Mouse (Mus musculus): ENCODE results near the gene Cldn9. TPM values are rescaled to one million over a fixed set of nuclear protein-coding genes. Genes with fewer than 3 reads are reported as not detected.

The Cldn9 gene
- polyA plus RNA-seq (2014; fragmentation: Illumina TruSeq; extraction: RNeasy Lipid Tissue Mini Kit (QIAGEN cat#74804); ENCODE audit: low read depth, low replicate concordance), result not detected

DNA sequence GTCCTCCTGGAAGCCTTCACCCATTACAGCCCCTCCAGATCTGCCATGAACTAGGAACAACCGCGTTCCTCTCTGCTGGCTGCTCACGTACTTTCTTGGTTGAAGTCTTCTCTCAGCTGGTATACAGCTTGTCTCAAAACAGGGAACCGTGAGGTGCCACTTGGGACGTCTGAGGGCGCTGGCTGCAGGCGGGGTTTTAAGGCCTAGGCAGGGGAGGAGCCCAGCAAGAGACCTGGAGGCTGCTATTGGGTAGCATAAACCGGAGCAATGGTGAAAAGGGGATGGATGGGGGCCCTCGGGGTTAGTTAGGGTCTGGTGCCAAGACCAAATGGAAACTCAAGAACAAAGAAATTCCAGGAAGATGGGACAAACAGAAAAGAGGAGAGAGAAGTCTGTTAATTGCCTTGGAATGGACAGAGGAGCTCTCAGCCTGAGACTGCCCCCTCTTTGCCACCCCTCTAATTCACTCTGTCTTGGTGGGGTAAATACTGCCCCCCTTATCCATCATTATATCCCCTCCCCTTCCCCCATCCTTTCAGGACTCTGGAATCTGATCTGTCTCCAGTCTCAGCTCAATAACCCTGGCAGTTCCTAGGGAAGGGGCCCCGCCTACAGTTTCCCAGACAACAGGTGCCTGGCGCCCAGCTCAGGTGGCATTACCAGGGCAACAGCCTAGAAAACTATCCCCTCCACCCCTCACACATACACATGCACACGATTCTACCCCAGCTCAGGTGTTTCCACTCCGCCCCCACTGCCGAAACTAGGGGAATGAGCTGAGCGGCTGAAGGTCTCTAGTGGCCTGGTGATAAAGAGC is at the start of gene Cldn9:
TSS of gene Cldn9 (minus strand) at position 171 of the 817 bp plus-strand sequence.

GRCm38 (mm10) chr17:23725999-23726757 is 42.4 kb upstream of the Cldn9 start, which contains the start of gene Pkmyt1:
TSS of gene Pkmyt1 (plus strand) at chr17:23726336.

DNA sequence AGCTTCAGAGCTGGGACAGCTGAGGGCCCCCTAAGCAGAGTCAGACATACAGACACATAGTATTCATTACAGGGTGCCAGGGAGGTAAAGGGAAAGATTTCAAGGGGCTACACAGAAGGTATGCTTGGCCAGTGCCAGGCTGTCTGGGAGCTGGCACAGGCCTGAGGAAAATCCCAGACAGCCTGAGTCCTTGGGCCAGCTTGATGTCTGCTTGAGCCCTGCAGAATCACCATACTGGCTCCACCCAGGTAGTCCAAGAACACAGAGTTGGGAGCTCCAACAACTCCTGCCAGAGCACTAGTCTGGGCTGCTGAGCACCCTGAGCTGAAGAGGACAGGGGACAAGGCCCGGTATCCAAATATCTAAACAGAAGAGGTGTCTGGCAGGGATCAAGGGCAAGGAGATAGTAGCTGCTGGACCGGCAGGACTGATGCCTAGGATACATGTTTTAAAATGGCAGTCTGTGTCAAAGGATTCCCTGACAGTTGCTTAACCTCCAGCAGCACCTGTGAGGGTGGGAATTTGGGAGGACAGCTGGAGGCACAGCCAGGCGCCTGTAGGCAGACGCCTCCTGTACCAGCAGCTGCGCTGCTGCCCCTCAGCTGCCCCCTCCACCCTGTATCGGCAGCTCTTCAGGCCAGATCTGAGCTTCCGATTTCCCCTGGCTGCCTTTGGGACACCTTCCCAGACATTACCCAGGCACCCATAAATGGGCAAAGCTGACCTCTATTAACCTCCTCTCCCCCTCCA is 38.7 kb upstream of the Cldn9 start, which contains the start of gene 1520401A03Rik:
TSS of gene 1520401A03Rik (minus strand) at position 408 of the 750 bp plus-strand sequence.

GRCm38 (mm10) chr17:23679127-23679835 is 4.5 kb downstream of the Cldn9 start, which contains the start of gene Cldn6:
TSS of gene Cldn6 (plus strand) at chr17:23679249.

DNA sequence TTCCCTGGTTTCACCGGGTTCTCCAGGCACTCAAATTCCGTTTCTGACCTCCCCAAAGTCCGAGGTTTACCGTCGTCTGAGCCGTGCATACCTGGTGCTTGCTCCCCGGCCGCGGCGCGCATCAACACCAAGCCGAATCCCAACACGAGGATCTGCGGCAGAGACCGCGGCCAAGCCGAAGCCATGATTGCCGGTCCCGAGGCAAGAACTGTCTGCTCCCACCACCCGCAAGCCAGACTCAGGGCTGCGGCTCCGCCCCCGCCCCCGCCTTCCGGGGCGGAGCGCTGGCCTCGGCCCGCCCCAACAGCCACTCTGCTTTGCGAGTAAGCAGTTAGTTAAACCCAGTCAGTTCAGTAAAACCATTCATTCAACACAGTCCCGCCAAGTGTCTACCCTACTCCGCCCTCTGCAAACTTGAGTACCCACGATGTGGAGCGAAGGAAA is 6.6 kb downstream of the Cldn9 start, which contains the start of gene Tnfrsf12a:
TSS of gene Tnfrsf12a (minus strand) at position 233 of the 444 bp plus-strand sequence.

DNA sequence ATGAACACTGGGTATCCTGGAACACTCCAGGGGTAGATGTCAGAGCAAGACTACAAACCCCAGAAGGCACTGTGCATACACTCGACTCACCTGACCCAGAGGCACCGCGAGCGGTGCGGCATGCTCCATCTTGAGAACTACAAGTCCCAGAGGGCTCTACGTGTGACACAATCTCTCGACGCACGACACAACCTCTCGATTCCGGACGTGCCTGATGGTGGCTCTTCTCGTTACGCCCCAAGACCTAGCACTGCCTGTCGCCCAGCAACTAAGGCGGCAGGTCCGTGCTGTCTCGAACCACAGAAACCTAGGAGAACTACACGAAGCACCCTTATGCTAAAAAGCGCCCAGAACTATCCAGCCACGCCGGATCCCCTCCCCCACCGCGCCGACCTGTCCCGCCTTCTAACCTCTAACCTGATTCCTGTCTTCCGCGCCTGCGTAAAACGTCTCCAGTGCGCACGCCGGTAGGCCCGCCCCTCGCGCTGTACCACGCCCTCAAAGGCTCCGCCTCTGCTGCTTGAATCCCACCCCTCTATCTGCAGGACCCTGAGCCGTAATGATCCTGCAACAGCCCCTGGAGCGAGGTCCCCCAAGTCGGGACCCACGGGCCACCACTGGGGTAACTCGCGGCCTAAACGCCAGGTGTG is 10.3 kb downstream of the Cldn9 start, which contains the start of the genes Hcfc1r1 and Thoc6:
TSS of gene Hcfc1r1 (plus strand) at position 173 of the 650 bp plus-strand sequence.
TSS of gene Thoc6 (minus strand) at position 459 of the 650 bp plus-strand sequence.

GRCm38 (mm10) chr17:23660117-23660875 is 23.5 kb downstream of the Cldn9 start, which contains the start of gene Bicdl2:
TSS of gene Bicdl2 (plus strand) at chr17:23660506.

GRCm38 (mm10) chr17:23644613-23645495 is 39.0 kb downstream of the Cldn9 start, which contains the start of gene Mmp25:
TSS of gene Mmp25 (minus strand) at chr17:23645277.

Other genes starting within 250 kb of the Cldn9 start
- not detected for gene Vmn2r117, start 204.3 kb downstream of the Cldn9 start, polyA plus RNA-seq (2014; fragmentation: Illumina TruSeq; extraction: RNeasy Lipid Tissue Mini Kit (QIAGEN cat#74804); ENCODE audit: low read depth, low replicate concordance)
- 0.70 TPM for gene Zfp213, start 119.8 kb downstream of the Cldn9 start, polyA plus RNA-seq (2014; fragmentation: Illumina TruSeq; extraction: RNeasy Lipid Tissue Mini Kit (QIAGEN cat#74804); ENCODE audit: low read depth, low replicate concordance)
- gene Zfp13, start 84.5 kb downstream of the Cldn9 start, polyA plus RNA-seq (2014; fragmentation: Illumina TruSeq; extraction: RNeasy Lipid Tissue Mini Kit (QIAGEN cat#74804); ENCODE audit: low read depth, low replicate concordance), result not detected
- gene Zscan10, start 83.2 kb downstream of the Cldn9 start, polyA plus RNA-seq (2014; fragmentation: Illumina TruSeq; extraction: RNeasy Lipid Tissue Mini Kit (QIAGEN cat#74804); ENCODE audit: low read depth, low replicate concordance), result not detected
- gene Mmp25, start 38.7 kb downstream of the Cldn9 start, polyA plus RNA-seq (2014; fragmentation: Illumina TruSeq; extraction: RNeasy Lipid Tissue Mini Kit (QIAGEN cat#74804); ENCODE audit: low read depth, low replicate concordance), result not detected
- gene Bicdl2, start 23.5 kb downstream of the Cldn9 start, polyA plus RNA-seq (2014; fragmentation: Illumina TruSeq; extraction: RNeasy Lipid Tissue Mini Kit (QIAGEN cat#74804); ENCODE audit: low read depth, low replicate concordance), result not detected
- gene Hcfc1r1, start 10.4 kb downstream of the Cldn9 start, polyA plus RNA-seq (2014; fragmentation: Illumina TruSeq; extraction: RNeasy Lipid Tissue Mini Kit (QIAGEN cat#74804); ENCODE audit: low read depth, low replicate concordance), result 11.7 TPM
- 3.1 TPM for gene Thoc6, start 10.1 kb downstream of the Cldn9 start, polyA plus RNA-seq (2014; fragmentation: Illumina TruSeq; extraction: RNeasy Lipid Tissue Mini Kit (QIAGEN cat#74804); ENCODE audit: low read depth, low replicate concordance)
- gene Tnfrsf12a, start 6.6 kb downstream of the Cldn9 start, polyA plus RNA-seq (2014; fragmentation: Illumina TruSeq; extraction: RNeasy Lipid Tissue Mini Kit (QIAGEN cat#74804); ENCODE audit: low read depth, low replicate concordance), result 4.1 TPM
- not detected for gene Cldn6, start 4.8 kb downstream of the Cldn9 start, polyA plus RNA-seq (2014; fragmentation: Illumina TruSeq; extraction: RNeasy Lipid Tissue Mini Kit (QIAGEN cat#74804); ENCODE audit: low read depth, low replicate concordance)
- 0.58 TPM for gene 1520401A03Rik, start 38.8 kb upstream of the Cldn9 start, polyA plus RNA-seq (2014; fragmentation: Illumina TruSeq; extraction: RNeasy Lipid Tissue Mini Kit (QIAGEN cat#74804); ENCODE audit: low read depth, low replicate concordance)
- gene Pkmyt1, start 42.3 kb upstream of the Cldn9 start, polyA plus RNA-seq (2014; fragmentation: Illumina TruSeq; extraction: RNeasy Lipid Tissue Mini Kit (QIAGEN cat#74804); ENCODE audit: low read depth, low replicate concordance), result not detected
- gene Paqr4, start 56.8 kb upstream of the Cldn9 start, polyA plus RNA-seq (2014; fragmentation: Illumina TruSeq; extraction: RNeasy Lipid Tissue Mini Kit (QIAGEN cat#74804); ENCODE audit: low read depth, low replicate concordance), result 3.3 TPM
- not detected for gene Kremen2, start 61.8 kb upstream of the Cldn9 start, polyA plus RNA-seq (2014; fragmentation: Illumina TruSeq; extraction: RNeasy Lipid Tissue Mini Kit (QIAGEN cat#74804); ENCODE audit: low read depth, low replicate concordance)
- 1.2 TPM for gene Flywch1, start 87.6 kb upstream of the Cldn9 start, polyA plus RNA-seq (2014; fragmentation: Illumina TruSeq; extraction: RNeasy Lipid Tissue Mini Kit (QIAGEN cat#74804); ENCODE audit: low read depth, low replicate concordance)
- gene Flywch2, start 102.1 kb upstream of the Cldn9 start, polyA plus RNA-seq (2014; fragmentation: Illumina TruSeq; extraction: RNeasy Lipid Tissue Mini Kit (QIAGEN cat#74804); ENCODE audit: low read depth, low replicate concordance), result 1.0 TPM
- 189 TPM for gene Srrm2, start 106.5 kb upstream of the Cldn9 start, polyA plus RNA-seq (2014; fragmentation: Illumina TruSeq; extraction: RNeasy Lipid Tissue Mini Kit (QIAGEN cat#74804); ENCODE audit: low read depth, low replicate concordance)
- 32.6 TPM for gene Elob, start 145.1 kb upstream of the Cldn9 start, polyA plus RNA-seq (2014; fragmentation: Illumina TruSeq; extraction: RNeasy Lipid Tissue Mini Kit (QIAGEN cat#74804); ENCODE audit: low read depth, low replicate concordance)
- not detected for gene Prss33, start 152.0 kb upstream of the Cldn9 start, polyA plus RNA-seq (2014; fragmentation: Illumina TruSeq; extraction: RNeasy Lipid Tissue Mini Kit (QIAGEN cat#74804); ENCODE audit: low read depth, low replicate concordance)
- gene Prss32, start 159.8 kb upstream of the Cldn9 start, polyA plus RNA-seq (2014; fragmentation: Illumina TruSeq; extraction: RNeasy Lipid Tissue Mini Kit (QIAGEN cat#74804); ENCODE audit: low read depth, low replicate concordance), result not detected
- gene Prss41, start 160.1 kb upstream of the Cldn9 start, polyA plus RNA-seq (2014; fragmentation: Illumina TruSeq; extraction: RNeasy Lipid Tissue Mini Kit (QIAGEN cat#74804); ENCODE audit: low read depth, low replicate concordance), result not detected
- gene Prss21, start 184.0 kb upstream of the Cldn9 start, polyA plus RNA-seq (2014; fragmentation: Illumina TruSeq; extraction: RNeasy Lipid Tissue Mini Kit (QIAGEN cat#74804); ENCODE audit: low read depth, low replicate concordance), result not detected
- not detected for gene Dcpp1, start 196.8 kb upstream of the Cldn9 start, polyA plus RNA-seq (2014; fragmentation: Illumina TruSeq; extraction: RNeasy Lipid Tissue Mini Kit (QIAGEN cat#74804); ENCODE audit: low read depth, low replicate concordance)
- gene Dcpp2, start 196.9 kb upstream of the Cldn9 start, polyA plus RNA-seq (2014; fragmentation: Illumina TruSeq; extraction: RNeasy Lipid Tissue Mini Kit (QIAGEN cat#74804); ENCODE audit: low read depth, low replicate concordance), result not detected
- gene Dcpp3, start 233.4 kb upstream of the Cldn9 start, polyA plus RNA-seq (2014; fragmentation: Illumina TruSeq; extraction: RNeasy Lipid Tissue Mini Kit (QIAGEN cat#74804); ENCODE audit: low read depth, low replicate concordance), result not detected